Mouse (Mus musculus): Measurements from ENCODE around the gene Fxyd6. TPM values are rescaled to one million over a fixed set of nuclear protein-coding genes. Genes with fewer than 3 reads are reported as not detected.

The Fxyd6 gene
- polyA plus RNA-seq, 1 experiment from 2014 or later, result 32.7 TPM

GRCm38 (mm10) chr9:45388385-45388994, 18.5 kb downstream of the Fxyd6 start:
- 25% methylated on average over 12 of the region's 12 CpGs for WGBS
- no peaks in the 10 kb centered on the region for H3K4me1 ChIP-seq (ENCODE audit: control insufficient read depth in 2 of 2, insufficient read depth in 2 of 2, low read length in 2 of 2)

DNA sequence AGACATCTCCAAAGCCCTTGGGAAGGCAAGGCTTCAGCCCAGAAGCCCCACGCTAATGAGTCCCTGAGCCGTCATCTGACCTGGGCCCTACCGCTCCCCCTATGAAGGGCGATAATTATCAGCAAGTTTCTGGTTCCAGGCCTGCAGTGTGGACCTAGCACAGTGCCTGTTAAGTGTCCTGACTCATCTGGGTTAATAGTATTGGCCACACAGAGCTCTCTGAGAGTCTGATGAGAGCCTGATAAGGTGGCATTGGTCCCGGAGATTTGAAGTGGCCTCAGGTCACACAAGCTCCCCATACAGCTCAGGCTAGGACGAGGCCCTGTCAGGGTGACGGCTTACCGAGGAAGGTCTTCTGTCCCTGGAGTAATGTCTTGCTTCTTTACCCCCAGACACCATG, 19.6 kb downstream of the Fxyd6 start:
- Histone ChIP-seq H3K4me1 (ENCODE audit: control insufficient read depth in 2 of 2, insufficient read depth in 2 of 2, low read length in 2 of 2) (no peaks in the 10 kb centered on the region), H3K9me3 (ENCODE audit: control insufficient read depth, low read length) (no peaks in the 10 kb centered on the region), H3K4me2 (ENCODE audit: low read length) (no peak overlapping the region), H3K4me3 (ENCODE audit: control insufficient read depth in 1 of 2, insufficient read depth in 1 of 2, low read depth in 1 of 2, low read length in 2 of 2) (no peak overlapping the region), H3K27me3 (ENCODE audit: control insufficient read depth, insufficient read depth, low read length) (no peaks in the 10 kb centered on the region), H3K36me3 (ENCODE audit: control insufficient read depth, insufficient read depth, low read length) (0 out of 2 replicates have a peak, but pooled peaks cover 7% of the 10 kb centered on the region), H3K9ac (ENCODE audit: low read length) (no peak overlapping the region), H3K27ac (replicated peaks in 1 of 2; ENCODE audit: control insufficient read depth in 1 of 2, insufficient read depth in 1 of 2, low read depth in 2 of 2, low read length in 2 of 2) (no peak overlapping the region)
- ATAC-seq (ENCODE audit: insufficient number of reproducible peaks, insufficient read depth, low FRiP score, low read depth), result no peak
- WGBS, result 65% methylated on average over 8 of the region's 8 CpGs

More at GRCm38 (mm10) chr9:45388385-45388994, 18.5 kb downstream of the Fxyd6 start:
- no peak overlapping the region for H3K9ac ChIP-seq (ENCODE audit: low read length)
- H3K4me2 ChIP-seq (ENCODE audit: low read length), result no peak overlapping the region
- H3K27ac ChIP-seq (replicated peaks in 1 of 2; ENCODE audit: control insufficient read depth in 1 of 2, insufficient read depth in 1 of 2, low read depth in 2 of 2, low read length in 2 of 2), result no peak overlapping the region
- H3K4me3 ChIP-seq (ENCODE audit: control insufficient read depth in 1 of 2, insufficient read depth in 1 of 2, low read depth in 1 of 2, low read length in 2 of 2), result no peak overlapping the region
- ATAC-seq (ENCODE audit: insufficient number of reproducible peaks, insufficient read depth, low FRiP score, low read depth), result peak; percentile 47; the same call in 1 of the 2 replicates
- no peaks in the 10 kb centered on the region for H3K27me3 ChIP-seq (ENCODE audit: control insufficient read depth, insufficient read depth, low read length)
- no peaks in the 10 kb centered on the region for H3K9me3 ChIP-seq (ENCODE audit: control insufficient read depth, low read length)
- H3K36me3 ChIP-seq (ENCODE audit: control insufficient read depth, insufficient read depth, low read length), result 0 out of 2 replicates have a peak, but pooled peaks cover 7% of the 10 kb centered on the region

GRCm38 (mm10) chr9:45391299-45391698, 21.3 kb downstream of the Fxyd6 start:
- H3K9me3 ChIP-seq (ENCODE audit: control insufficient read depth, low read length), result no peaks in the 10 kb centered on the region
- 68% methylated on average over 7 of the region's 7 CpGs for WGBS
- no peak overlapping the region for H3K4me3 ChIP-seq (ENCODE audit: control insufficient read depth in 1 of 2, insufficient read depth in 1 of 2, low read depth in 1 of 2, low read length in 2 of 2)
- H3K27ac ChIP-seq (replicated peaks in 1 of 2; ENCODE audit: control insufficient read depth in 1 of 2, insufficient read depth in 1 of 2, low read depth in 2 of 2, low read length in 2 of 2), result no peak overlapping the region
- no peak overlapping the region for H3K9ac ChIP-seq (ENCODE audit: low read length)
- H3K4me2 ChIP-seq (ENCODE audit: low read length), result no peak overlapping the region
- no peak for ATAC-seq (ENCODE audit: insufficient number of reproducible peaks, insufficient read depth, low FRiP score, low read depth)
- H3K27me3 ChIP-seq (ENCODE audit: control insufficient read depth, insufficient read depth, low read length), result no peaks in the 10 kb centered on the region
- no peaks in the 10 kb centered on the region for H3K4me1 ChIP-seq (ENCODE audit: control insufficient read depth in 2 of 2, insufficient read depth in 2 of 2, low read length in 2 of 2)
- 0 out of 2 replicates have a peak, but pooled peaks cover 7% of the 10 kb centered on the region for H3K36me3 ChIP-seq (ENCODE audit: control insufficient read depth, insufficient read depth, low read length)

DNA sequence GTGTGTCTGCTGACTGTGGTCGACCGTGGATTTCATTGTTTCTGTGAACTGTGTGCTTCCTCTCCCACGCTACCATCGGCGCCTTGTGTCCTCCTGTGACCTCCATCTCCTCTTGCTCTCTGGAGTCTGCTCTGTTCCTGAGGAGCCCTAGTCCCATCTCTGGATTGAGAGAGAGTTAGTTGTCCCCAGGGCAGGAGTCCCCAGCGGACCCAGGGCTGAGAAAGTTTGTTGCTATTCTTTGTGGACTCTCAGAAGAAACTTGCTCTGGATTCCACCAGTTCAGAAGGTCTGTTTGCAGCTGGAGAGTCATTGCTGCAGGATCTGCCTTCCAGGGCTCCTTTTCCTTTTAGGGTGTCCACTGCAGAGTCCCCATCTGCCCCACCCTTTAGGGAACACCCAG, 25.2 kb downstream of the Fxyd6 start:
- no peak for ATAC-seq (ENCODE audit: insufficient number of reproducible peaks, insufficient read depth, low FRiP score, low read depth)
- Histone ChIP-seq H3K9me3 (ENCODE audit: control insufficient read depth, low read length) (no peaks in the 10 kb centered on the region), H3K9ac (ENCODE audit: low read length) (no peak overlapping the region), H3K4me1 (ENCODE audit: control insufficient read depth in 2 of 2, insufficient read depth in 2 of 2, low read length in 2 of 2) (no peaks in the 10 kb centered on the region), H3K27me3 (ENCODE audit: control insufficient read depth, insufficient read depth, low read length) (no peaks in the 10 kb centered on the region), H3K4me3 (ENCODE audit: control insufficient read depth in 1 of 2, insufficient read depth in 1 of 2, low read depth in 1 of 2, low read length in 2 of 2) (no peak overlapping the region), H3K4me2 (ENCODE audit: low read length) (no peak overlapping the region), H3K36me3 (ENCODE audit: control insufficient read depth, insufficient read depth, low read length) (0 out of 2 replicates have a peak, but pooled peaks cover 7% of the 10 kb centered on the region), H3K27ac (replicated peaks in 1 of 2; ENCODE audit: control insufficient read depth in 1 of 2, insufficient read depth in 1 of 2, low read depth in 2 of 2, low read length in 2 of 2) (no peak overlapping the region)
- 80% methylated on average over 6 of the region's 6 CpGs for WGBS

DNA sequence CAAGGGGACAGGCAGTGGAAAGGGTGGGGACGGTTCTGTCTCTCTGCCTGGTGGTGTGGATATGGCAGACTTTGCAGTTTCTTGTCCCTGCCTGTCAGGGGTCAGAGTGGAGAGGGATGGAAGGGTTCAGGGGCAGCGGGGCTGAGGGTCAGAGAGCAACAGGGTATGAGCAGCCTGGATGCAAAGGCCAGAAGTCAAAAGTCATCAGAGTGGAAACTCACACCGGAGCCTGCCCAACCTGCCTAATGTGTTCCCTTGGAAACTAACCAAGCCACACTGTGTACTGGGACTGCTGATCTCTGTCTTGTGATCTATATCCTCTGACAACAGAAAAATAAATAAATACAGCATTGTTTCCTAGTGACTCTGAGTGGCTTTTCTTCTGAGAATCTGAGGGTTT, 25.8 kb downstream of the Fxyd6 start:
- no peak overlapping the region for H3K9ac ChIP-seq (ENCODE audit: low read length)
- H3K4me2 ChIP-seq (ENCODE audit: low read length), result no peak overlapping the region
- H3K4me1 ChIP-seq (ENCODE audit: control insufficient read depth in 2 of 2, insufficient read depth in 2 of 2, low read length in 2 of 2), result no peaks in the 10 kb centered on the region
- H3K27ac ChIP-seq (replicated peaks in 1 of 2; ENCODE audit: control insufficient read depth in 1 of 2, insufficient read depth in 1 of 2, low read depth in 2 of 2, low read length in 2 of 2), result no peak overlapping the region
- WGBS, result 60% methylated on average over 3 of the region's 3 CpGs
- peaks cover 2% of the 10 kb centered on the region; the same call in 1 of the 2 replicates for H3K27me3 ChIP-seq (ENCODE audit: control insufficient read depth, insufficient read depth, low read length)
- no peak overlapping the region for H3K4me3 ChIP-seq (ENCODE audit: control insufficient read depth in 1 of 2, insufficient read depth in 1 of 2, low read depth in 1 of 2, low read length in 2 of 2)
- H3K9me3 ChIP-seq (ENCODE audit: control insufficient read depth, low read length), result no peaks in the 10 kb centered on the region
- 0 out of 2 replicates have a peak, but pooled peaks cover 7% of the 10 kb centered on the region for H3K36me3 ChIP-seq (ENCODE audit: control insufficient read depth, insufficient read depth, low read length)
- no peak for ATAC-seq (ENCODE audit: insufficient number of reproducible peaks, insufficient read depth, low FRiP score, low read depth)

- Histone ChIP-seq H3K9ac (ENCODE audit: low read length) (no peak overlapping the region), H3K4me2 (ENCODE audit: low read length) (no peak overlapping the region), H3K9me3 (ENCODE audit: control insufficient read depth, low read length) (no peaks in the 10 kb centered on the region), H3K36me3 (ENCODE audit: control insufficient read depth, insufficient read depth, low read length) (no peaks in the 10 kb centered on the region), H3K27ac (replicated peaks in 1 of 2; ENCODE audit: control insufficient read depth in 1 of 2, insufficient read depth in 1 of 2, low read depth in 2 of 2, low read length in 2 of 2) (no peak overlapping the region), H3K27me3 (ENCODE audit: control insufficient read depth, insufficient read depth, low read length) (peaks cover 14% of the 10 kb centered on the region), H3K4me3 (ENCODE audit: control insufficient read depth in 1 of 2, insufficient read depth in 1 of 2, low read depth in 1 of 2, low read length in 2 of 2) (no peak overlapping the region), H3K4me1 (ENCODE audit: control insufficient read depth in 2 of 2, insufficient read depth in 2 of 2, low read length in 2 of 2) (no peaks in the 10 kb centered on the region)
- no peak for ATAC-seq (ENCODE audit: insufficient number of reproducible peaks, insufficient read depth, low FRiP score, low read depth)
- 57% methylated on average over 1 of the region's 1 CpGs for WGBS
These were observed 28.4 kb downstream of the Fxyd6 start for GRCm38 (mm10) chr9:45398336-45398735.

DNA sequence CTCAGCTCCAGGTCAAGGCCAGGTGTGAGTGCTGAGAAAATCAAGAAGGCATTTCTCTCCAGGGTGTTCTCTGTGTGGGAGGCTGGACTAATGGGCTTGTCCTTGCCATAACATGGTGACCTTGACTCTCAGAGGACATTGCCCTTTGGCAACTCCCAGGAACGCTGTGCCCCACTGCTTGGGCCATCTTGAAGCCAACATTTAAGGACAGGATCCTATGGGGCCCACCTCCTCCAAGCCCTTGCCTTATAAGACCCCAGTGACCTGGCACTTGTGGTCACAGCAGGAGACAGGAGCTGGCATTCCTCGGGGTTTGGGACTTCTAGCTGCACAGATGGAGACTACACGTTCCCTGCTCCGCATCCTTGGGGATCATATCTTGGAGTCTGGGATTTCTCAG, 29.4 kb downstream of the Fxyd6 start, which contains the start of gene Fxyd2:
Gene Fxyd2 (plus strand): TSS at position 236 of the 400 bp plus-strand sequence.
- H3K4me1 ChIP-seq (ENCODE audit: control insufficient read depth in 2 of 2, insufficient read depth in 2 of 2, low read length in 2 of 2), result no peaks in the 10 kb centered on the region
- peaks cover 25% of the 10 kb centered on the region for H3K27me3 ChIP-seq (ENCODE audit: control insufficient read depth, insufficient read depth, low read length)
- no peak for ATAC-seq (ENCODE audit: insufficient number of reproducible peaks, insufficient read depth, low FRiP score, low read depth)
- no peaks in the 10 kb centered on the region for H3K36me3 ChIP-seq (ENCODE audit: control insufficient read depth, insufficient read depth, low read length)
- H3K4me2 ChIP-seq (ENCODE audit: low read length), result no peak within 1 kb of the TSS
- H3K9me3 ChIP-seq (ENCODE audit: control insufficient read depth, low read length), result no peaks in the 10 kb centered on the region
- no peak within 1 kb of the TSS for H3K9ac ChIP-seq (ENCODE audit: low read length)
- no peak within 1 kb of the TSS for H3K4me3 ChIP-seq (ENCODE audit: control insufficient read depth in 1 of 2, insufficient read depth in 1 of 2, low read depth in 1 of 2, low read length in 2 of 2)
- 69% methylated on average over 4 of the region's 4 CpGs for WGBS
- H3K27ac ChIP-seq (replicated peaks in 1 of 2; ENCODE audit: control insufficient read depth in 1 of 2, insufficient read depth in 1 of 2, low read depth in 2 of 2, low read length in 2 of 2), result no peak within 1 kb of the TSS

GRCm38 (mm10) chr9:45401851-45402250, 31.9 kb downstream of the Fxyd6 start:
- Histone ChIP-seq H3K9ac (ENCODE audit: low read length) (no peak overlapping the region), H3K27me3 (ENCODE audit: control insufficient read depth, insufficient read depth, low read length) (peaks cover 28% of the 10 kb centered on the region), H3K27ac (replicated peaks in 1 of 2; ENCODE audit: control insufficient read depth in 1 of 2, insufficient read depth in 1 of 2, low read depth in 2 of 2, low read length in 2 of 2) (no peak overlapping the region), H3K4me2 (ENCODE audit: low read length) (no peak overlapping the region), H3K9me3 (ENCODE audit: control insufficient read depth, low read length) (no peaks in the 10 kb centered on the region), H3K36me3 (ENCODE audit: control insufficient read depth, insufficient read depth, low read length) (no peaks in the 10 kb centered on the region), H3K4me3 (ENCODE audit: control insufficient read depth in 1 of 2, insufficient read depth in 1 of 2, low read depth in 1 of 2, low read length in 2 of 2) (no peak overlapping the region), H3K4me1 (ENCODE audit: control insufficient read depth in 2 of 2, insufficient read depth in 2 of 2, low read length in 2 of 2) (no peaks in the 10 kb centered on the region)
- 55% methylated on average over 4 of the region's 4 CpGs for WGBS
- ATAC-seq (ENCODE audit: insufficient number of reproducible peaks, insufficient read depth, low FRiP score, low read depth), result no peak

Measured in heart, embryonic 14.5 days (tissue).